Mouse (Mus musculus): ENCODE results near the gene 4930442H23Rik.

DNA sequence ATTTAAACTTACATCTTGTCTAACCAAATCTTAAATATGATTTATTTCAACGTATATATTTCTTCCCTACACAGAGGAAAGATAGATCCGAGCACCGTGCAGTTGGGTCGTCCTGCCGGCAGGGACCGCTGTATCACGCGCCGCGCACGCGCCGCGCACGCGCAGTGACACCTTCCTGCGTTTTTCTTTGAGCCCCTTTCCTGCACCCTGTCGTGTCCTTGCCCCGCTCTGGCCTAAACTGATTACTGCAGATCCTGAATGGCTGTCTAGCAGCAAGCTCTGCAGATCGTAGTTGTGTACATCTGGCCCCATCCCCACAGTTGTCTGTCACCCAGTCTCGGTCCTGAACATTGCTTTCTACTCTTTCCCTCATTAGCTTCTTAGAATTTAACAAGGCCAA is 10.5 kb downstream of the 4930442H23Rik start:
- TF ChIP-seq GATA1 (IDR thresholded peaks at IDR 0.05; ENCODE audit: borderline replicate concordance, low read length) (no peak), FLI1 (IDR thresholded peaks at IDR 0.05; ENCODE audit: low read length) (no peak)

Measured in megakaryocyte, embryonic 14.5 days (primary cell).